Mouse (Mus musculus) C2C12 (cell line): ENCODE measurements around the gene H2-T23. TPM values are rescaled to one million over a fixed set of nuclear protein-coding genes. Genes with fewer than 3 reads are reported as not detected.

Source experiments
- H3K27me3 ChIP-seq: one replicate; pipeline ENCODE4 v1.6.1; 2011; ENCODE audit not compliant: control insufficient read depth, insufficient read depth, insufficient read length
- H3K36me3 ChIP-seq: one replicate; pipeline ENCODE4 v1.6.1; 2011; ENCODE audit not compliant: control insufficient read depth, insufficient read depth
- H3K4me3 ChIP-seq: one replicate; pipeline ENCODE4 v1.5.1; 2011; ENCODE audit warnings: mild to moderate bottlenecking, control low read depth; ENCODE audit not compliant: poor library complexity, insufficient read depth, severe bottlenecking
- H3K79me2 ChIP-seq: one replicate; pipeline ENCODE4 v1.6.1; 2011; ENCODE audit not compliant: control insufficient read depth, insufficient read depth
- H3K79me3 ChIP-seq: one replicate; pipeline ENCODE4 v1.6.1; 2011; ENCODE audit warnings: low read depth, control low read depth
- H3ac ChIP-seq: one replicate; pipeline ENCODE3; 2011; ENCODE audit warnings: low read depth; ENCODE audit not compliant: control insufficient read depth, insufficient read length
- CEBPB ChIP-seq: IDR thresholded peaks from one replicate; pipeline ENCODE4 v1.6.1; 2011; ENCODE audit warnings: low read depth, mild to moderate bottlenecking, control low read depth, moderate library complexity
- CTCF ChIP-seq: IDR thresholded peaks from one replicate; pipeline ENCODE4 v1.5.1; 2011; ENCODE audit not compliant: control insufficient read depth, insufficient read depth, insufficient read length
- FOSL1 ChIP-seq: IDR thresholded peaks from one replicate; pipeline ENCODE4 v1.8.0; 2011; ENCODE audit warnings: mild to moderate bottlenecking, low read length; ENCODE audit not compliant: poor library complexity, insufficient read depth, severe bottlenecking
- MAX ChIP-seq: IDR thresholded peaks from one replicate; pipeline ENCODE4 v1.6.1; 2011; ENCODE audit warnings: mild to moderate bottlenecking, control low read depth
- MYOD1 ChIP-seq: IDR thresholded peaks from one replicate; pipeline ENCODE4 v1.6.1; 2011; ENCODE audit warnings: low read depth; ENCODE audit not compliant: control insufficient read depth, insufficient read length
- MYOG ChIP-seq: IDR thresholded peaks from one replicate; pipeline ENCODE4 v1.6.1; 2011; ENCODE audit not compliant: control insufficient read depth, insufficient read length; ENCODE audit errors: extremely low read depth
- USF1 ChIP-seq: IDR thresholded peaks from one replicate; pipeline ENCODE4 v1.6.1; 2011; ENCODE audit warnings: low read depth, mild to moderate bottlenecking, control low read depth, moderate library complexity
- polyA plus RNA-seq: library from polyadenylated mRNA; unstranded; fragments of >200 nt; fragmentation: generic; extraction: Trizol; gene quantifications from one replicate; pipeline ENCODE4 v1.2.1, GENCODE M21; 2012; ENCODE audit warnings: missing spikeins

The H2-T23 gene
- polyA plus RNA-seq, 1 experiment, result 7.0 TPM

DNA sequence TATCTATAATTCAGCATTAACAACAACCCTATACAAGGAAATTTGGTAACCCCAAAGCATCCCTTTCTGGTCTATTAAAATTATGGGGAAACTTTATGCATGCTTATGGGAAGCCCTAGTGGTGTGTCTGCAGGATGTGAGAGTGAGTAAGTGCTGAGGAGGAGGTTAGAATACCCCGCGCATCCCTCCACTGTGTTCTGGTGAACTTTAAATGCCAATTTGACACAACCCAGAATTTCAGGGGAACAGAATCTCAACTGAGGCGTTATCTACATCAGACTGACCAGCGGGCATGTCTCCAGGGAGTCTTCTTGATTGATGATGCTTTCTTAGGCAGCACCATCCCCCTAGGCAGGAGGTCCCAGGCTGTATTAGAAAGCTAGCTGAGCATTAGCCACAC is 6.8 kb downstream of the H2-T23 start:
- Histone ChIP-seq H3K4me3 (no peak overlapping the region), H3K27me3 (no peaks in the 10 kb centered on the region), H3K79me2 (peaks cover 87% of the 10 kb centered on the region), H3K36me3 (peaks cover 13% of the 10 kb centered on the region), H3K79me3 (peaks cover 54% of the 10 kb centered on the region), H3ac (no peak overlapping the region)
- TF ChIP-seq FOSL1 (no peak), MYOD1 (no peak), MYOG (no peak), USF1 (no peak), MAX (no peak), CTCF (no peak), CEBPB (no peak)

DNA sequence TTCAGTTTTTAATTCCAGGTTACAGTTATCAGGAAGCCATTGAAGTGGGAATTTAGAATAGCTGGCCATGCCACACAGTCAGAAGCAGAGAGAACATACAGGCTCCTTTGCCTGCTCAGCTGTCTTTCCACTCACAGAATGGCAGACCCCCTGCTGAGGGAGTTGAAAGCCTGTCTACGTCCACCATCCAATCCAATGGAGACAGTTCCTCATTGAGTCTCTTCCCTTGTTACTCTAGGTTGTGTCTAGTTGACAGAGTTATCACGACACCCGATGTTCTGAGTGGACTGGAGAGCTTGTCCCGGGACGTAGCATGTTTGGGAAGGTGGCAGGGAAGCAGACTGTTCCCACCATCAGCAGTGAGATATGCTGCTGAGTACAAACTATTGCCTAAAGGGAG is 7.5 kb downstream of the H2-T23 start:
- TF ChIP-seq CEBPB (no peak), CTCF (no peak), FOSL1 (no peak), MYOG (no peak), USF1 (no peak), MAX (no peak), MYOD1 (no peak)
- Histone ChIP-seq H3ac (no peak overlapping the region), H3K4me3 (no peak overlapping the region), H3K27me3 (no peaks in the 10 kb centered on the region), H3K36me3 (peaks cover 13% of the 10 kb centered on the region), H3K79me2 (peaks cover 87% of the 10 kb centered on the region), H3K79me3 (peaks cover 59% of the 10 kb centered on the region)

- peaks cover 90% of the 10 kb centered on the region for H3K79me2 ChIP-seq
- no peaks in the 10 kb centered on the region for H3K27me3 ChIP-seq
- no peak overlapping the region for H3K4me3 ChIP-seq
- TF ChIP-seq FOSL1 (no peak), CEBPB (peak; percentile 93), MAX (no peak), MYOG (no peak), MYOD1 (peak; percentile 31), CTCF (no peak), USF1 (no peak)
- peaks cover 13% of the 10 kb centered on the region for H3K36me3 ChIP-seq
- peaks cover 67% of the 10 kb centered on the region for H3K79me3 ChIP-seq
- no peak overlapping the region for H3ac ChIP-seq
These were observed 8.7 kb downstream of the H2-T23 start for GRCm38 (mm10) chr17:36023710-36024654.

- peaks cover 61% of the 10 kb centered on the region for H3K79me3 ChIP-seq
These were observed 9.7 kb downstream of the H2-T23 start for GRCm38 (mm10) chr17:36022922-36023321.

DNA sequence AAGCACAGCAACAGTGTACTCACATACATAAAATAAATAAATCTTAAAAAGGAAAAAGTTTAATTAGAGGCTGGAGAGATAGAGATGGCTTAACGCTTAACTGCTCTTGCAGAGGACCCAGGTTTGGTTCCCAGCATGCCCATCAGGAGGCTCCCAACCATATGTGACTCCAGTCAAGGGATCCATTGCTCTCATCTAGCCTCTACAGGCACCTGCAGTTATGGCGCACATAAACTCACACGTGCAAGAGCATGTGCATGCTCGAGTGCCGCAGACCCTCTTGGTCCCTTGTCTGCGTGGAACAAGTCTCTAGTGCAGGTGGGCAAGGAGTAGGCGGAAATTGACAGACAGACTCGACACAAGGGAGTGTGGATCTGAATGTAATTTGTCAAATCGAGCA is 10.6 kb downstream of the H2-T23 start:
- TF ChIP-seq MAX, result no peak
- no peak for TF ChIP-seq MYOG
- no peak for TF ChIP-seq FOSL1
- no peak for TF ChIP-seq MYOD1
- TF ChIP-seq CEBPB, result no peak
- TF ChIP-seq CTCF, result no peak
- no peak for TF ChIP-seq USF1
- peaks cover 90% of the 10 kb centered on the region for H3K79me2 ChIP-seq
- peaks cover 8% of the 10 kb centered on the region for H3K36me3 ChIP-seq
- H3K79me3 ChIP-seq, result peaks cover 62% of the 10 kb centered on the region
- no peak overlapping the region for H3ac ChIP-seq
- H3K4me3 ChIP-seq, result no peak overlapping the region
- H3K27me3 ChIP-seq, result no peaks in the 10 kb centered on the region

More at GRCm38 (mm10) chr17:36022922-36023321, 9.7 kb downstream of the H2-T23 start:
- no peak overlapping the region for H3ac ChIP-seq
- H3K36me3 ChIP-seq, result peaks cover 12% of the 10 kb centered on the region
- TF ChIP-seq USF1 (no peak), CEBPB (no peak)
- peaks cover 90% of the 10 kb centered on the region for H3K79me2 ChIP-seq
- no peaks in the 10 kb centered on the region for H3K27me3 ChIP-seq
- H3K4me3 ChIP-seq, result no peak overlapping the region

- no peak overlapping the region for H3ac ChIP-seq
- H3K36me3 ChIP-seq, result peaks cover 4% of the 10 kb centered on the region
- peaks cover 63% of the 10 kb centered on the region for H3K79me3 ChIP-seq
- TF ChIP-seq CEBPB (no peak), MYOD1 (no peak), CTCF (no peak), MAX (no peak), FOSL1 (no peak), USF1 (no peak), MYOG (no peak)
- peaks cover 91% of the 10 kb centered on the region for H3K79me2 ChIP-seq
- no peak overlapping the region for H3K4me3 ChIP-seq
- no peaks in the 10 kb centered on the region for H3K27me3 ChIP-seq
These were observed 11.3 kb downstream of the H2-T23 start for GRCm38 (mm10) chr17:36021309-36021708.
